Mouse (Mus musculus) yolk sac, embryonic 10.5 days (tissue): ENCODE data around the gene Oard1.

Experiments used
- DNase-seq: peaks from one replicate; pipeline ENCODE4 v3.0.0-alpha.2; 2017; ENCODE audit warnings: low spot score

Gene Oard1

GRCm38 (mm10) chr17:48436487-48436886 lies 26.7 kb downstream of the Oard1 start:
- no peak for DNase-seq

- DNase-seq, result no peak
Measured at GRCm38 (mm10) chr17:48437421-48437911, 27.7 kb downstream of the Oard1 start.

- DNase-seq, result no peak
Measured at GRCm38 (mm10) chr17:48442745-48443457, 33.1 kb downstream of the Oard1 start.

GRCm38 (mm10) chr17:48443542-48444145 lies 33.8 kb downstream of the Oard1 start:
- peak; percentile 57 for DNase-seq

GRCm38 (mm10) chr17:48447675-48448074 lies 37.9 kb downstream of the Oard1 start:
- no peak for DNase-seq

- DNase-seq, result no peak
Measured at GRCm38 (mm10) chr17:48450666-48451352, 41.0 kb downstream of the Oard1 start.

- DNase-seq, result no peak
Measured at GRCm38 (mm10) chr17:48451353-48451675, 41.5 kb downstream of the Oard1 start, which contains the start of gene Tspo2. TSS of gene Tspo2 (minus strand) at chr17:48451522.

GRCm38 (mm10) chr17:48451753-48452444 lies 42.1 kb downstream of the Oard1 start:
- DNase-seq, result no peak

- DNase-seq, result no peak
Measured at GRCm38 (mm10) chr17:48453489-48453888, 43.7 kb downstream of the Oard1 start.

- peak; percentile 30 for DNase-seq
Measured at GRCm38 (mm10) chr17:48454190-48454589, 44.4 kb downstream of the Oard1 start.

- peak; percentile 78 for DNase-seq
Measured at GRCm38 (mm10) chr17:48454688-48455087, 44.9 kb downstream of the Oard1 start, which contains the start of gene Unc5cl. TSS of gene Unc5cl (plus strand) at chr17:48454901.

- DNase-seq, result no peak
Measured at GRCm38 (mm10) chr17:48455955-48456354, 46.1 kb downstream of the Oard1 start.

GRCm38 (mm10) chr17:48457971-48458653 lies 48.3 kb downstream of the Oard1 start:
- peak; percentile 63 for DNase-seq

GRCm38 (mm10) chr17:48462096-48462495 lies 52.3 kb downstream of the Oard1 start:
- no peak for DNase-seq

- DNase-seq, result no peak
Measured at GRCm38 (mm10) chr17:48463391-48463790, 53.6 kb downstream of the Oard1 start.
